Mouse (Mus musculus) common myeloid progenitor, adult 5-6 weeks (primary cell): ENCODE measurements at regions not wholly inside any gene's neighbourhood (a gene's known extent, or its start where the extent isn't known, plus 50 kb on each side); places are given as distances from the start of the nearest gene placed in this dataset.
A peak's percentile ranks its signal among the peaks of the same experiment; 100 is the strongest.

ENCODE experiments used
- ATAC-seq: replicated peaks from 2 replicates; pipeline ENCODE4 v1.8.0; 2016; ENCODE audit warnings: low read depth, mild to moderate bottlenecking, moderate TSS enrichment, inconsistent platforms; ENCODE audit not compliant: poor library complexity, severe bottlenecking

GRCm38 (mm10) chr2:51073040-51073594 is 75.8 kb downstream of the Rnd3 start:
- ATAC-seq: 0 out of 2 replicates have a peak, but pooled peaks have one; percentile 22

DNA sequence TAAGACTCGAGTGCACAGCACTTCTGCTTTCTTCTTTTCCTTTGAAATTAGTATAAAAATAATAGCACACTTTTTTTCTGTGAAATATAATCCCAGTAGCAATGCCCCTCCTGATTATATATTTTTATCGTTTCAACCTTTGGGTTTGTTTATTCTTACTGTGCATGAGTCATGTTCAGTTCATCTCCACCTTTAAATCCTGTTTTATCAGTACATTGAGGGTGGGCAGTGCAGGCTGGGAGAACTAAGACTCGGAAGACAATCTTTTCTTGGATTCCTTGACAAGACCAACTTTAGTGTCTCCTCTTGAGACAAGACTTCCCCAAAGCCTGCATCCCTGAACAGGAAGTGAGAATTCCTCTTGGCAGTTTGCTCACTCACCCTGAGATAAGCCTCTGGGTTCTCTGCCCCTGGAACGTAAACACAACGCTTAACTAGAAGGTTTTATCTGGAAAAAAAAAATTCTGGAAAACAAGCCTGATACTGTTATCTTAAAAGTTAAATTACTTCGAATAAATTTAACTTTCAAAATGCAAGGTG is 76.5 kb downstream of the Rnd3 start:
- no peak for ATAC-seq

GRCm38 (mm10) chr2:51070902-51071301 is 78.0 kb downstream of the Rnd3 start:
- ATAC-seq: no peak

DNA sequence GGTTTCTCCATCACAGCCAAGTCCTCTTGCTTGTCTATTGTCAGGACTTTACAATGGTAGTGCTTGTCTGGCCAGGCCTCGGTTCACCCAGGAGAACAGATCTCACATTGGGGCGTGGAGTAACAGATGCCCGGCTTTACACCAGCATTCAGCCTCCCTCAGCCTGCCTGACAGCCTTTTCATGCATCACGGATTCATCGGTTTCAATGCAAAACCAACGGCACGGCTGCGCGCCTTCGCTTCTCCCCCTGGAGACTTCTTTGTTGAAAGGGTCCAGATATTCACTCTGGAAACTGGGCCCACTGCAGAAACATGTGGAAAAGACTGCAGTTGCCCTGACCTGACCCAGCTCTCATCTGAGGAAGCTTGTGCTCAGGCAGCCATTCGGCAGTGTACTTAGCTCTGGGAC is 82.5 kb downstream of the Rnd3 start:
- ATAC-seq: no peak

DNA sequence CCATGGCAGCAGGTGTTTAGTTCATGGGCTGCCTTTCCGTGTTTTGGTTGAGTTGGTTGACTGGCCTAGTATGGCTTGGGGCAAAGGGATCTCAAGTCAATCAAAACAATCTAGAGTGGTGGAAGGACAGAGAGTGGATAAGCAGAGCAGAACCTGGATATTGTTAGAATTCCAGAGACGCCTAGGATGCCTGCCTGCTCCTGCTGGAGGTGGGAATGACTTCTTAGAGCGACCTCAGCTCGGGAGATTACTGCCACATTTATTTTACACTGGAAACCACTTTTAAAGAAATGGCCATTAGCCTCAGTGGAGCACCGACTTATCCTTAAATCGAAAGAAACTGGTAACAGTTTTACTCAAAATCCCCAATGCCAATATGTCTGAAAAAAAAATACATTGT is 83.1 kb downstream of the Rnd3 start:
- no peak for ATAC-seq

DNA sequence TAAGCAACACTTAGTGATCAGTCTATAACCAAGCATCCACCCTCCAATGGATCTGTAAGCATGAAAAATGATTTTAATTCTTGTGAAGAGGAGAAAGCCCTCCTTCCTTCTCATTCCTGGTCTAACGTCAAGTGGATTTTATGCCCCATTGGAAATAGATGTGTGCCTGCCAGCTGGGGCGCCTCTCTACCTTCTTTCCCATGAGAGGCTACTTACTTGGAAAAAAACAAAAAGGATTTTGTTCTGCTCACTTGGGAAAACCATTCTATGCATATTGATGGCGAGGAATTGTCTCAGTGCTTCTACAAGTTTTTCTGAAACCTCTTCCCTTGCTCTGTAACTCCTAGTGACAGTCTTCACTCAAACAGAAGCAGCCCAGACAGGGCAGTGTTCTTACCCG is 84.1 kb downstream of the Rnd3 start:
- no peak for ATAC-seq

DNA sequence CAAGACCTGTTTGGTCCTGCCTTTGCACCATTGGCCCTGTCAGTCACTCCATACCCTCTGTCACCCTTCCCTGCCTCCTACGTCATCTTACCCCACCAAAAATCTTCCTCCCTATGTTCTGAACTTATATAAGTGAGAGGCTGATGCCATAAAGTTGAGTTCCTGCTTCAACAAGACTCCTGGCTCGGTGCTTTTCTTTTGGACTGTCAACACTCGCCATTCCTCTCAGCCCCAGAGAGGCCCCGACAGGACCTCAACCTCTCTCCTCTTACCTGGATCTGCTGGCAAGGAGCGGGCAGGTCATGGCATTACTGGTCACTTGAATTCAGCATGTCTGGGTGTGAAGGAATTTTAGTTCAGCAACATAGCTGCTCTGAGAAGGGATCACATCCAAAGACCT is 86.9 kb downstream of the Rnd3 start:
- ATAC-seq: no peak

- no peak for ATAC-seq
Measured at GRCm38 (mm10) chr2:51058158-51058557, 90.8 kb downstream of the Rnd3 start.

DNA sequence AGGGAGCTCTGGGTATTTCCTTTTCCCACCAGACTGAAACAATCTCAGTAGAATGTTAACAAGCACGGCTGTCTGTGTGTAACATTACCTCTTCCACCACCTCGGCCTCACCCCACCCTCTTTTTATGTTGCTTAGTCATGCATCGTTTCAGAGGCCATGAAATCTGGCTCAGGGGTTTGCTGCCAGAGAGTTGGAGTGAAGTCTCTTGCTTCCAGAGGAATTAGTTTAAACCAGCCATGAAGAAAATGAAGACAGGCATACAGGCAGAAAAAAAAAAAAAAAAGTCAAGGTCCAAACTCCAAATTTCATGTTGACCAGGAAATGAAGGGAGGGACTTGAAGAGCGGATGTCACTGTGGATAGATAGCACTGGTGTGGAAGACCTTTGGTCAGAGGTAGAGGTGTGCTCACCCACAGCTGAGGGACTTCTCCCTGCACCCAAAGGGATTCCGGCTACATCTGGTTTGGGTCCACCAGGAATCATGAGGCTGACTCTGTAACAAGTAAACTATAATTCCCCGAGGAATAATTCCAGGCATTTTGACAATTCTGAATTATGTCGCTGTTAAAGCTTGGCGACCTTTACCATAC is 92.7 kb downstream of the Rnd3 start:
- no peak for ATAC-seq

- ATAC-seq: no peak
Measured at GRCm38 (mm10) chr2:51055339-51055738, 93.6 kb downstream of the Rnd3 start.

DNA sequence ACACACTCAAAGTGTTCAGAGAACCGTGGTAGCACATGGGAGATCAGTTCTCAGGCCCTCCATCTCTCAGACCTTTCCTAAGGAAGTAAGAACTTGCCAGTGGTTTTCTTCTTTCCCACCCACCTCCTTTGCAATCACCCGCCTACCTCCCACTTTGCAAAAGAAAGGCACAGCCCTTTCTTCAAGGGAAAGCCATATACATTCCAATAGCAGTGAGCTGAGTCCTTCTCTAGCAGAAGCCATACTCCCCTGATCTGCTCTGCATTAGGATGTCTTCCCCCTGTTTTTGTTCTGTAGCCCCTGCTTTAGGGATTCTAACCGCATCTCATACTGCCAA is 99.1 kb downstream of the Rnd3 start:
- no peak for ATAC-seq

DNA sequence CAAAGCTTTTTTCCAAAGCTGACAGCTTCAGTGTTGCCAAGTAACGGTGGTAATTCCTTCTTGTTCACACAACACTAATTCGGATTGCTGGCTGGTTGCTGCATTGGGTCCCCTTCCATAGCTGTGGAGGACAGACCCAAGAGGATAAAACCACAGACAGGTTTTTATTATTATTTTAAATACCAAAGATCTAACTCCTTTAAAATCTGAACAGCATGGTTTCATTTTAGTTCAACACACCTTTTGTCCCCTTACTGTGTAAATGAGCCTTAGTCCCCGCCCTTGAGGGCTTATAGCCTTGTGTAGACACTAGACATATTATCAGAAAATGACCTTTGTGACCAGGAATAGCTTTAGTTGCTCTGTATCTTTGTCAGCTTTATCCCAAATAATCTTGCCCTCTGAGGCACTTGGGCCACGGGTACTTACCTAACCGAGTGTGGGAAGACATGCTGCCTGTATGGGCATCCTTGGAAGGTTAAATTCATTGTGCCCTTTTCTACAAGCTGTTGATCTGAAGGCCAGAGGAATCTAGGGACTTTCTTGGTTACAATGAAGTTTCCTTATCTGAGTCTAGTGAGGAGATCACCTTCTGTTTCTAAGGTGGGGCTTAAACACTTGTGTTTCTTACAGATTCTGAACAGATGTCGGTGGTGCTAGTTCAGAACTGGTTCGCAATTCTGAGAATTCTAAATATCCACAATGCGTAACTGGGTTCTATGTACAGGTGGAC is 99.6 kb downstream of the Rnd3 start:
- ATAC-seq: no peak

- no peak for ATAC-seq
Measured at GRCm38 (mm10) chr2:51047520-51047919, 101.4 kb downstream of the Rnd3 start.

- ATAC-seq: no peak
Measured at GRCm38 (mm10) chr2:51045626-51046025, 103.3 kb downstream of the Rnd3 start.

DNA sequence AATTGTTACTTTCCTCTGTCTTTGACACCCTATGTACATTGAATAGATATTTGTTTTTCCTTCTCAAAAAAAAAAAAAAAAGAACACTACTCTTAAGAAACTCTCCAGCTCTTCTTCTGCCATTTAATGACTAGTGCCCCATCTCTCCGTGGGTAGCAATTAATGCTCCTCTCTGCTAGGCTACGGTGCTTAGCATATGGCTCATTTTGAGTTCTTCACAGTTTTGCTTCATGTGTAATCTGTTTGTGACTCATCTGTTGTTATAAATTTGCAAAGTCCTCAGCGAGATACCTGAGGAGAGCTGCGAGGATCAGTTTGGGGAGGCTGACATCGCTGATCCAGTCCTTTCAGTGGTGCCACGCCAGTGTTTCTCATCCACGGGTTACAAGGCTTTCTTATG is 107.8 kb downstream of the Rnd3 start:
- no peak for ATAC-seq

DNA sequence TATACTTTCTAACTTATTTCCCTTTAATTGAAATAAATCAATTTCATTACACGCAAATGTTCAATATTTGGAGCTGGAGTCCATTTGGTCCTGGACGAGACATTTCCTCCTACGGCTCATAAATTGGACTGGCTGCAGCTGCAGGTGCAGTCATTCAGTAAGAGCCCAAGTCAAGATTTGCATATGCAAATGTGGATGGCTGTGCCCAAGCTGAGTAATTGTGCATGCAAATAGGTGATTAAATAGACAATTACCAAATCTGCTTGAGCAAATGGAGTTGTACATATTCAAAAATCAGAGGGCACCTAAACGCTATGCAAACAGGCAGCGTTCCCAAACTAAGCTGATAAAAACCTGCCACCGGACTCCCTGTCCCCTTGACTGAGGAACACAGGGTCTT is 110.2 kb downstream of the Rnd3 start:
- no peak for ATAC-seq

DNA sequence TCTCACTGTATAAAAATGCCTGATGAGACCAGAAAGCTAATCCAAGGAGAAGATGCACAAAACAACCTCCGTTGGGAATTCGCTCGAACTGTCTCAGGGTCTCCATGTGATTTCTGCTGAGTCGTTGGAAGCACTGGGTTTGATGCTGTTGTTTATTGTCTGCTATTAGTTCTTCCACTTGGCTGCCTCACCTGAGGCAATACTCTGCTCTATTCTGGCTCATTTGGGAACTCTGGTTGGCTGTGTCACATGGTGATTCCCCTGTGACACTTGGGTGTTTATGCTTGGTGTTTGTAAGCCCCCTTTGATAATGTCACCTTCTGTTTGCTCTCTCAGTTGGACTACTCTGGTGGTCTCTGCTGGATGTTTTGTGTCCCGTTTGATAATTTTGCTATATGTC is 111.9 kb downstream of the Rnd3 start:
- ATAC-seq: no peak

GRCm38 (mm10) chr2:51036190-51036755 is 112.6 kb downstream of the Rnd3 start:
- ATAC-seq: no peak

GRCm38 (mm10) chr2:51033881-51034280 is 115.0 kb downstream of the Rnd3 start:
- ATAC-seq: no peak

- ATAC-seq: no peak
Measured at GRCm38 (mm10) chr2:51022479-51022878, 126.4 kb downstream of the Rnd3 start.

DNA sequence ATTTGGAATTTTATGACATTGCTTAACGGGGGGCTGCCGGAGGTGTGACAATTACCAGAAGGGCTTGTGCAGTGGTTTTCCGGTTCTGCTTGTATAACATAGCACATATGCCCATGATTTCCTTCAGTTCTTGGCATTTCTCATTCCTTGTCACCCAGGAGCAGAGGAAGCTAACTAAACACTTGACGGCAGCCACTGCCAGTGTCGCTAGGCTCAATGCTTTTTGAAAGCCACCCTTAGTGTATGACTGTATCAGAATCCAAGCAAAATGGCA is 132.8 kb downstream of the Rnd3 start:
- ATAC-seq: peak; percentile 52
